Mouse (Mus musculus) CH12.LX (cell line): ENCODE results near the gene Kcnd3. TPM values are rescaled to one million over a fixed set of nuclear protein-coding genes. Genes with fewer than 3 reads are reported as not detected.

Experiments
- DNase-seq: peaks from one replicate; pipeline ENCODE4 v3.0.0-alpha.2; 2013; ENCODE audit errors: extremely low read depth
- H3K27ac ChIP-seq: 2 replicates; pipeline ENCODE4 v1.5.1; 2012; ENCODE audit warnings: low read depth, mild to moderate bottlenecking, control low read depth, moderate library complexity; ENCODE audit not compliant: insufficient read depth
- H3K27me3 ChIP-seq: replicated peaks from 2 replicates; pipeline ENCODE3; 2012; ENCODE audit warnings: inconsistent platforms
- H3K36me3 ChIP-seq, 2 experiments: replicated peaks in 1 of 2; 2 replicates each; pipeline versions ENCODE3 to v1.6.1; 2012; ENCODE audit warnings: inconsistent platforms in 1 of 2, low read length in 1 of 2, mild to moderate bottlenecking in 1 of 2, mixed read lengths in 1 of 2, moderate library complexity in 1 of 2; ENCODE audit not compliant: control insufficient read depth in 1 of 2, insufficient read depth in 1 of 2
- H3K4me1 ChIP-seq, 2 experiments: 2 replicates each; pipeline ENCODE4 v1.6.1; 2012; ENCODE audit warnings: inconsistent platforms in 1 of 2, moderate library complexity in 1 of 2; ENCODE audit not compliant: insufficient read depth in 2 of 2, control insufficient read depth in 1 of 2
- H3K4me2 ChIP-seq: 2 replicates; pipeline ENCODE4 v1.6.1; 2012; ENCODE audit warnings: low read depth, mild to moderate bottlenecking, control low read depth; ENCODE audit not compliant: poor library complexity, insufficient read depth, severe bottlenecking
- H3K4me3 ChIP-seq, 3 experiments: fragments of 150-350 bp in 1 of 3; sonication (generic) in 1 of 3; replicated peaks in 1 of 3; 2 replicates each; pipeline versions ENCODE3 to v1.5.1; 2011 to 2012; ENCODE audit warnings: low read depth in 2 of 3, low read length in 2 of 3, mild to moderate bottlenecking in 2 of 3, moderate library complexity in 2 of 3, control low read depth in 1 of 3, improper control_type of control experiment in 1 of 3, inconsistent platforms in 1 of 3, mixed read lengths in 1 of 3; ENCODE audit not compliant: poor library complexity in 1 of 3
- H3K79me2 ChIP-seq: replicated peaks from 2 replicates; pipeline ENCODE4 v1.6.1; 2012; ENCODE audit warnings: mild to moderate bottlenecking, moderate library complexity; ENCODE audit not compliant: control insufficient read depth, poor library complexity, insufficient read depth, severe bottlenecking; ENCODE audit errors: extremely low read depth
- H3K9ac ChIP-seq: 2 replicates; pipeline ENCODE4 v1.6.1; 2012; ENCODE audit warnings: low read depth, mild to moderate bottlenecking, control low read depth, moderate library complexity; ENCODE audit not compliant: insufficient read depth
- H3K9me3 ChIP-seq: replicated peaks from 2 replicates; pipeline ENCODE3; 2012; ENCODE audit warnings: low read length, inconsistent platforms, mixed read lengths
- CHD2 ChIP-seq: IDR thresholded peaks from 2 replicates; pipeline ENCODE4 v1.6.1; 2011; ENCODE audit warnings: low read length, improper control_type of control experiment
- CTCF ChIP-seq, 2 experiments: IDR thresholded peaks in 1 of 2; conservative IDR thresholded peaks in 1 of 2; 2 replicates each; pipeline ENCODE4 v1.5.1; 2011 to 2012; ENCODE audit warnings: low read depth in 2 of 2, low read length in 2 of 2, improper control_type of control experiment in 1 of 2, inconsistent platforms in 1 of 2, mild to moderate bottlenecking in 1 of 2, moderate library complexity in 1 of 2
- E2F4 ChIP-seq: IDR thresholded peaks from 2 replicates; pipeline ENCODE4 v1.6.1; 2011; ENCODE audit warnings: low read depth, low read length, improper control_type of control experiment; ENCODE audit not compliant: insufficient replicate concordance
- HCFC1 ChIP-seq: IDR thresholded peaks from 2 replicates; pipeline ENCODE4 v1.6.1; 2012; ENCODE audit warnings: low read depth, mild to moderate bottlenecking, inconsistent platforms, low read length, improper control_type of control experiment
- KAT2A ChIP-seq: IDR thresholded peaks from 2 replicates; pipeline ENCODE4 v1.6.1; 2012; ENCODE audit warnings: low read length, improper control_type of control experiment, inconsistent platforms; ENCODE audit not compliant: insufficient replicate concordance
- MEF2A ChIP-seq: IDR thresholded peaks from 2 replicates; pipeline ENCODE4 v1.6.1; 2014; ENCODE audit warnings: low read depth, mild to moderate bottlenecking, inconsistent platforms, low read length, improper control_type of control experiment, borderline replicate concordance
- NELFE ChIP-seq: IDR thresholded peaks from 2 replicates; pipeline ENCODE4 v1.6.1; 2011; ENCODE audit warnings: low read depth, low read length, improper control_type of control experiment
- NRF1 ChIP-seq: IDR thresholded peaks from 2 replicates; pipeline ENCODE4 v1.6.1; 2014; ENCODE audit warnings: low read depth, mild to moderate bottlenecking, inconsistent platforms, low read length, improper control_type of control experiment, moderate library complexity
- PAX5 ChIP-seq: IDR thresholded peaks from 2 replicates; pipeline ENCODE4 v1.6.1; 2012; ENCODE audit warnings: low read length, inconsistent platforms, mixed read lengths
- POLR2AphosphoS2 ChIP-seq: IDR thresholded peaks from 2 replicates; pipeline ENCODE4 v1.6.1; 2011; ENCODE audit warnings: low read depth, low read length, improper control_type of control experiment
- RAD21 ChIP-seq: IDR thresholded peaks from 2 replicates; pipeline ENCODE4 v1.6.1; 2011; ENCODE audit warnings: low read depth, mild to moderate bottlenecking, low read length, improper control_type of control experiment, moderate library complexity
- ZC3H11A ChIP-seq: IDR thresholded peaks from 2 replicates; pipeline ENCODE4 v1.6.1; 2012; ENCODE audit warnings: low read depth, mild to moderate bottlenecking, inconsistent platforms, low read length, improper control_type of control experiment
- ZNF384 ChIP-seq: IDR thresholded peaks from 2 replicates; pipeline ENCODE4 v1.6.1; 2012; ENCODE audit warnings: low read depth, low read length, improper control_type of control experiment, inconsistent platforms
- dilution Hi-C: fragments of 300-500 bp; cut with MboI; formaldehyde crosslinking; loops from 2 replicates; pipeline ENCODE4 v1.14.3; 2020; ENCODE audit warnings: low sequenced_read_pairs; ENCODE audit not compliant: extremely low pct_unique_long_range_greater_than_20kb, extremely low pct_ligation_motif_present
- in situ Hi-C: fragments of 300-500 bp; cut with MboI; formaldehyde crosslinking; loops from 3 replicates; pipeline ENCODE4 v1.14.3; 2019; ENCODE audit warnings: low sequenced_read_pairs, low pct_ligation_motif_present, low pct_unique_long_range_greater_than_20kb, mixed read lengths
- polyA plus RNA-seq: library from polyadenylated mRNA; unstranded; fragments of >175 nt; gene quantifications from 2 replicates; pipeline ENCODE4 v1.2.1, GENCODE M21; 2012; ENCODE audit warnings: low read depth; ENCODE audit not compliant: insufficient read length
- total RNA-seq, 2 experiments: library from RNA; depleted of rRNA; stranded (reverse); fragments of 300-350 nt in 1 of 2; fragments of >200 nt in 1 of 2; gene quantifications; 2 replicates each; pipeline ENCODE4 v1.2.3; 2012 to 2014

Gene Kcnd3
- total and polyA plus RNA-seq, 3 experiments, result not detected

DNA sequence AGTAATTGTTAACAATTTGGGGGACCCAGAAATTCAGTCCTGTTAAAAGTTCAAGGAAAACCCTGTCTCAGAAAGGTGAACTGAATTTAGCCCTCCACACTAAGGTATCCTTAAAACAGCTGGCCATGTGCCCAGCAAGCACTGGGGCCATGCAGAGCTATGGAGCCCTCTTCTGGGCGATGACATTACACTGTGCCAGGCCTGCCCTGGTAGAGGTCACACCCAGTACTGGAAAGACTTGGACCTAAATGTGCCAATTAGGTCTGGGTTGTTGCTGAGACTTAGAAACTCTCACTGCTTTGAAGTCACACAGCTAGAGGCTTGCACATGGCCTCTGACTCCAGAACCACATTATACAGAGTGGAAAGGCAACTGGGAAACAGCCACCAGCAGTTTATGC lies 190.1 kb downstream of the Kcnd3 start:
- no peak overlapping the region for H3K27ac ChIP-seq
- in situ Hi-C loops (no loop called here), dilution Hi-C loops (no loop called here)
- no peaks in the 10 kb centered on the region for H3K79me2 ChIP-seq
- no peak for DNase-seq
- H3K4me2 ChIP-seq, result no peak overlapping the region
- H3K27me3 ChIP-seq, result peaks cover 67% of the 10 kb centered on the region
- no peak overlapping the region for H3K9ac ChIP-seq
- peak; percentile 40 for TF ChIP-seq RAD21
- TF ChIP-seq KAT2A, result no peak
- TF ChIP-seq CTCF (conservative IDR thresholded peaks at IDR 0.05 in 1 of 2, IDR thresholded peaks at IDR 0.05 in 1 of 2; ENCODE audit: low read depth in 2 of 2, low read length in 2 of 2), result peak in 1 of 2 experiments; percentile 36; a peak in 2 of 4 replicates
- peaks cover 0 to 2% of the 10 kb centered on the region in 2 experiments; a peak in 1 of 4 replicates for H3K4me1 ChIP-seq
- H3K9me3 ChIP-seq, result no peaks in the 10 kb centered on the region
- no peaks in the 10 kb centered on the region for H3K36me3 ChIP-seq
- H3K4me3 ChIP-seq, result no peak overlapping the region

DNA sequence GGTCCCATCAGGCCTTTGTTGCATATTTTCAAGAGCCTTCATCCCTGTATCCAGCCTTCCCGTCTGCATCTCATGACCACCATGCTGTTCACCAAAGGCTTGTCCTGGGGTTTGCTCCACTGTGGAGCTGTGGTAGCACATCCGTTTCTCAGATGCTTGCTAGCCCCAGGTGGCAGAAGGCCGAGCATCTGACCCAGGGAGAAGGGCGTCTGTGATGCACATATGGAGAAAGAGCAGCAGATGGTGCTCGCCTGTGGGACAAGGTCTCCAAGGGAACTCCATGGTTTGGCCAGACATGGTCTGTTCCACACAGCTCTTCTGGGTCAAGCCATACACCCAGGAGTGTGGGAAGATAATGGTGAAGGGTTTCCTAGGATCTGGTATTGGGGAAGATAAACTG lies 191.4 kb downstream of the Kcnd3 start:
- H3K4me2 ChIP-seq, result no peak overlapping the region
- H3K4me3 ChIP-seq, result no peak overlapping the region
- H3K36me3 ChIP-seq, result no peaks in the 10 kb centered on the region
- TF ChIP-seq PAX5 (no peak), HCFC1 (no peak), RAD21 (no peak), POLR2AphosphoS2 (no peak), CHD2 (no peak), E2F4 (no peak), MEF2A (no peak), NRF1 (no peak), ZC3H11A (no peak)
- H3K9me3 ChIP-seq, result no peaks in the 10 kb centered on the region
- peaks cover 0 to 2% of the 10 kb centered on the region in 2 experiments; a peak in 1 of 4 replicates for H3K4me1 ChIP-seq
- H3K79me2 ChIP-seq, result no peaks in the 10 kb centered on the region
- no peak overlapping the region for H3K27ac ChIP-seq
- no peak for DNase-seq
- H3K27me3 ChIP-seq, result peaks cover 61% of the 10 kb centered on the region
- in situ Hi-C loops, result no loop called here
- dilution Hi-C loops, result no loop called here
- H3K9ac ChIP-seq, result no peak overlapping the region

DNA sequence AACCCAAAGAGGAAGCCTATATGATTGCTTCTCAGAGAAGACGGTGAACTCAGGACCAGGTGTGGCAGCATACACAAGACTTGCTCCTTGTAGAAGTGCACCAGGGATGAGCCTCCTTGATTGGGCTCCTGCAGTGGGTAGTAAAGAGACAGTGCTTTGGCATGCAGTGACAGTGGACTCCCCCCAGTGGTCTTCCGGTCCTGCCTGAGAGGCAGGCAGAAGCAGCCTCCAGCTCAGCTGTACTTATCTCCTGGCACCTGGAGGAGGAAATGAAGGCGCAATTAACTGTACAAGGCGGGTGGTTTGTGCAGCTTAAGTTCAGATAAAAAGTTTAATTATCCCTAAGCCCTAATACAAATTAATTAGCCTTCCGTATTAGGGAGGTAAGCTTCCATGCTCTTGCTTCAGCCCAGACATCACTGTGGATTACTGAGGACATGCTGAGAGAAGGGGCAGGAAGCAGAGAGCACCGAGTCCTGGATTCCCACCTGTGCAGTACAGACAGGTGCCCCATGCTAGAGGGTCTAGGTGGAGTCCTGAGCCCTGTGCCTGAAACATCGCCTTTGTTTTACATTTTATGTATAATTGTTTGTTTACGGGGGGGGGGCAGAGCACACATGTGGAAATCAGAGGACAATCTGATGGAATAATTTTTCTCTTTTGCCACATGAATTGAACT lies 196.9 kb downstream of the Kcnd3 start:
- dilution Hi-C loops, result no loop called here
- peaks cover 34% of the 10 kb centered on the region for H3K27me3 ChIP-seq
- peaks cover 0 to 2% of the 10 kb centered on the region in 2 experiments; a peak in 2 of 4 replicates for H3K4me1 ChIP-seq
- no peaks in the 10 kb centered on the region for H3K79me2 ChIP-seq
- no peak overlapping the region for H3K27ac ChIP-seq
- H3K4me2 ChIP-seq, result no peak overlapping the region
- H3K9ac ChIP-seq, result no peak overlapping the region
- TF ChIP-seq CTCF (conservative IDR thresholded peaks at IDR 0.05 in 1 of 2, IDR thresholded peaks at IDR 0.05 in 1 of 2; ENCODE audit: low read depth in 2 of 2, low read length in 2 of 2) (no peak), E2F4 (no peak), NELFE (no peak), ZNF384 (no peak)
- in situ Hi-C loops, result no loop called here
- no peaks in the 10 kb centered on the region for H3K9me3 ChIP-seq
- no peak overlapping the region for H3K4me3 ChIP-seq
- DNase-seq, result no peak
- H3K36me3 ChIP-seq, result no peaks in the 10 kb centered on the region
